Mouse (Mus musculus): ENCODE measurements around the gene Acss2.

DNA sequence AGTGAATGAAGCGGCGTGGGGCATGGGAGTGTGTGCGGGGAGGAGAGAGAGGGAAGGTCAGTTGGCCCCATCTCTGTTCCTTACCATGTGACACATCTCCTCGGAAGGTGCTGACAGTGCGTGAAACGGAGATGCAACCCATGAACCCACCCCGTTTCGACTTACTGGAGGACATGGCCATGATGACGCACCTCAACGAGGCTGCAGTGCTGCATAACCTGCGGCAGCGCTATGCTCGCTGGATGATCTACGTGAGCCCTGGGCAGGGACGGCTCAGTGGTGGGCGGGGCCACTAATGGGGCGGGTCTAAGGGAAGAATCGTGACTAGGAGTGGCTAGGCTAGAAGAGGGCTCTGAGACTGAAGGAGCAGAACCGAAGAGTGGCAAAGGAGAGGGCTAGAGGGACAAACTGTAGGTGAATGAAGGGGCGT, 95.6 kb downstream of the Acss2 start:
- no peak for TF ChIP-seq CTCF (IDR thresholded peaks at IDR 0.05; ENCODE audit: low read depth)
- no peak for TF ChIP-seq EP300 (IDR thresholded peaks at IDR 0.05; ENCODE audit: low read depth)

Measured in heart, postnatal 0 days (tissue).